Mouse (Mus musculus) right cerebral cortex, postnatal 25 days (tissue): Measurements from ENCODE around the gene Rac3.
"Not testable (repeated sequence)": the region's sequence is repeated elsewhere in the genome, so short reads cannot be mapped to it uniquely, and the experiment has no call there.

ENCODE experiments used
- DNase-seq: peaks from one replicate; pipeline ENCODE4 v3.0.0; 2022

Rac3 gene

DNA sequence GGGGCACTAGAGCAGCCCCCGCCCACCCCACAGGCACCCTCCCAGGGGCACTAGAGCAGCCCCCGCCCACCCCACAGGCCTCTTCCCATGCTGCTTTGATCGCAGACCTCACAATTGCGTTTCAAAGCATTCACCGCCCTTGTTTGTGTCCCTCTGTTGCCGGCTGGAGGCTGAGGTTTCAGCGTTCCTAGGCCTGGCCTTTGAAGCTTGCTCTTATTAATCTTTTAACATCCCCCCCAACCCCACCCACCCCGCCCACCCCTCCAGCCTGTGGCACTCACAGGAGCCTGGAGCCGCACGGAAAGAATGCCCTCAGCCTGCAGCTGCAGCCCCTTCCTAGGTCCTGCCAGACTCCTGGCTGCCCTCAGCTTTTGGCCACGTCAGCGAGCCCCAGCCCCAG lies 14.0 kb upstream of the Rac3 start:
- no peak for DNase-seq

GRCm38 (mm10) chr11:120707969-120708368 lies 13.3 kb upstream of the Rac3 start:
- DNase-seq = no peak

GRCm38 (mm10) chr11:120709551-120709950 lies 11.7 kb upstream of the Rac3 start:
- no peak for DNase-seq

DNA sequence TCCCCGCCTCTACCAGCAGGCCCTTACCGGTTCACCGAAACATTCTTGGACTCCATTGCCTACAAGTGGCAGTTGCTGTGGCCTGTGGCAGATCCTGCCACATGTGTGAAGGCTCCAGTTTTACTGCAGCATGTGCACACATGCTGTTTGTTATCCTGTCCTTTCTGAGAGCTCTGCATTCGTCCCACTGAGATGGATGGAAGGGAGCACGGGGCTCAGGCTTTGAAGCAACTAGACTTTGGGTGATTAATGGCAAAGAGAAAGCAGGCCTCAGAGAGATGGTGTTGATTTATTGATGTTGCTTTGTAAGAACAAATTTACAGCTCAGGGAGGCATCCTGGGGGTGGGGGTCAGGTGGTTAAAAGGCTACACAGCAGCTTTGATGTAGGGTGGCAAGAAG lies 10.6 kb upstream of the Rac3 start:
- no peak for DNase-seq

DNA sequence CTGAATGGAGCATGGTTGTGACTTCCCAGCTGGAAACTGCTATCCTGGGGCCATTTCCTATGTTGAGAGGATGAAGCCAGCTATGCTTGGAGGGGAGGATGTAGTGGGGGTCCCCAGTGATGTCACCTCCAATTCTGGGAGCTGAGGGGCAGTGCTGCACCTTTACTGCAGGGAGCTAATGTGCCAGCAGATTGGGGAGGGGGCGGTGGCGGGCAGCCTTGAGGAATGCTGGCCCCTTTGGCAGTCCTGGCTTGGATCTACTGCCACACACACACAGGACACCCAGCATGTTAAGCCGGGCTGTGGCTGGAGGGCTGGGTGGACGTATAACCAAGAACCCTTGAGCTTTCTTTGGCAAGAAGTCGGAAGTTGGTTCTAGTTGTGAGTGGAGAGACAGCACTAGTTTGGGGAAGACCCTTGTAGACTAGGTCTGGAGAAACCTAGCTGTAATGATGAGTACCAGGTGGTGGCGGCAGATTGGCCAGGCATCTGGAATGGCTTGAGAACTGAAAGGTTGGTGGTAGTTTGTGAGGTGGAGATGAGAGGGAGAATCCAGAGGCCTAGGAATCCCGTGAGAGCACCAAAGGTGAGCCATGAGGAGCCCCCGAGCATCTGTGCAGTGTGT lies 9.2 kb upstream of the Rac3 start:
- DNase-seq = no peak

DNA sequence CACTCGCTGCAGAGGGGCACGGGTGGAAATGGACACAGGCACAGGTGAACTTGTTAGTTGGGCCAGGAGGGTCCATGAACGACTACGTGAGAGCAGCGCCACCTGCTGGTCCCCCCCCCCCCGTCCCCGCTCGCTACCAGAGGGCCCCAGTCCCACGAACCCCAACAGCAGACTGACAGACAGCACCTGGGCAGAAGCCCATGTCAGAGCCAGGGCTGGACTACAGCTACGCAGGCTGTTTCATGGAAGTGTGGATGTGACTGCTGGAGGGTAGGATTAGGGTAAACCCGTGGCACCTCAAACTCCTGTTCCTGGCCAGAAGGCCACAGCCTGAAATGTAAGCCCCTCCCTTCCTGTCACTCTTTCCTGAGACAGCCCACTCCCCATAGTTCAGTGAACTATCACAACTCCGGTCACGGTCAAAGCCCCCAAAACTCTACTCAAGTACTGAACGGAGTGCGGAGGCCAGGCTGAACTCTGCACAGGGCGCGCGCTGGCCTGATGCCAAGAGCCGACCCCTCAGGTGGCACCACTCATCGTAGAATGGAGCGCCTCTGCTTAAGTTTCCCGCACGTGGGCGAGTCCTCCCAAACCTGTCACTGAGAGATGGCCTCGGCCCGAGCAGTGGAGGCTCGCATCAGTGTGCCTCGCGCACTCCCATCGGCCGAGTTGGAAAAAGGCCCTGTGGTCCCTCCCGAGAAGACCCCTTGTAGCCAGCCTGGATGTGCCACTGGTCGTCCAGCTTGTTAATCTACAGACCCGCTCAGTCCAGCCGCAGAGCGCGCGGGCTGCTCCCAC lies 8.3 kb upstream of the Rac3 start:
- DNase-seq = no peak

GRCm38 (mm10) chr11:120713580-120714518 lies 7.4 kb upstream of the Rac3 start, which contains the start of the genes Cenpx and Lrrc45:
TSS of gene Cenpx (minus strand) at chr11:120713738.
TSS of gene Lrrc45 (plus strand) at chr11:120713925.
- DNase-seq = peak; percentile 98

- DNase-seq = no peak
These were observed 6.7 kb upstream of the Rac3 start for GRCm38 (mm10) chr11:120714546-120714945.

- no peak for DNase-seq
These were observed 6.1 kb upstream of the Rac3 start for GRCm38 (mm10) chr11:120715131-120715530.

DNA sequence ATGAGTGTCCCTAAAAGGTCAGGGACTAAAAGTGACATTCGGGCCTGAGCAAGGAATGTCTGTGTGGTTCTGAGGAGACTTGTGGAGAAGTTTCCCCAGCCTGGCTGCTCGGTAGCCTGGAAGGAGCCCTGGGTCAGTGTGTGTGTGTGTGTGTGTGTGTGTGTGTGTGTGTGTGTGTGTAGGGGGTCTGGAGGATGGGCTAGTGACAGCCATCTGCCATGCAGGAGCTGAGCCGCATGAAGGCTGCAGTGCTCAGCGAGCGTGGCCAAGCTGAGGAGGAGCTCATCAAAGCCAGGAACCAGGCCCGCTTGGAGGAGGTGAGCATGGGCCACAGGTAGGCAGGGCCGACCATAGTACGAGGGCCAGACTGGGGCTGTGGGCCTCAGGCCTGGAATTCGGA lies 2.0 kb upstream of the Rac3 start:
- no peak for DNase-seq

- DNase-seq = no peak
These were observed 1.4 kb upstream of the Rac3 start for GRCm38 (mm10) chr11:120719841-120720376.

- peak; percentile 85 for DNase-seq
These were observed 820 bp upstream of the Rac3 start for GRCm38 (mm10) chr11:120720450-120720849.

DNA sequence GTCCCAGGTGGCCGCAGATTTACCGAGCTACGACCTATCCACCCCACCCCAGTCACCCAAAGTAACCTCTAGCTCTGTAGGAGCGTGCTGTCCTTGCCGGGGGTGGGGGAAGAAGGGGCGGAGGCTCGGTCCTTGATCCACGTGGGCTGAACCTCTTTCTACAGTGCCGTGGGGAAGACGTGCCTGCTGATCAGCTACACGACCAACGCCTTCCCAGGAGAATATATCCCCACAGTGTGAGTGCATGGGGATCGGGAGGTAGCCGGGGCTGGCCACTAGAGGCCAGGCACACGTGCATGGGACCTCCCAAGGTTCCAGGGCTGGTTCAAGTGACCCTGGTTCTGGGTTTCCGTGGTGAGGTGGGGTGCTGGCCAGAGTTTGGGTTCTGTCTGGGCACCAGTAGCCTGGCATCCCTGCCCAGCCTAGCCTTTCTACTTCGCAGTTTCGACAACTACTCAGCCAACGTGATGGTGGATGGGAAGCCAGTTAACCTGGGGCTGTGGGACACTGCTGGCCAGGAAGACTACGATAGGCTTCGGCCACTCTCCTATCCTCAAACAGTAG lies 879 bp downstream of the Rac3 start:
- DNase-seq = no peak

GRCm38 (mm10) chr11:120722761-120723382 lies 1.6 kb downstream of the Rac3 start:
- no peak for DNase-seq

GRCm38 (mm10) chr11:120723509-120723908 lies 2.2 kb downstream of the Rac3 start:
- DNase-seq = no peak

DNA sequence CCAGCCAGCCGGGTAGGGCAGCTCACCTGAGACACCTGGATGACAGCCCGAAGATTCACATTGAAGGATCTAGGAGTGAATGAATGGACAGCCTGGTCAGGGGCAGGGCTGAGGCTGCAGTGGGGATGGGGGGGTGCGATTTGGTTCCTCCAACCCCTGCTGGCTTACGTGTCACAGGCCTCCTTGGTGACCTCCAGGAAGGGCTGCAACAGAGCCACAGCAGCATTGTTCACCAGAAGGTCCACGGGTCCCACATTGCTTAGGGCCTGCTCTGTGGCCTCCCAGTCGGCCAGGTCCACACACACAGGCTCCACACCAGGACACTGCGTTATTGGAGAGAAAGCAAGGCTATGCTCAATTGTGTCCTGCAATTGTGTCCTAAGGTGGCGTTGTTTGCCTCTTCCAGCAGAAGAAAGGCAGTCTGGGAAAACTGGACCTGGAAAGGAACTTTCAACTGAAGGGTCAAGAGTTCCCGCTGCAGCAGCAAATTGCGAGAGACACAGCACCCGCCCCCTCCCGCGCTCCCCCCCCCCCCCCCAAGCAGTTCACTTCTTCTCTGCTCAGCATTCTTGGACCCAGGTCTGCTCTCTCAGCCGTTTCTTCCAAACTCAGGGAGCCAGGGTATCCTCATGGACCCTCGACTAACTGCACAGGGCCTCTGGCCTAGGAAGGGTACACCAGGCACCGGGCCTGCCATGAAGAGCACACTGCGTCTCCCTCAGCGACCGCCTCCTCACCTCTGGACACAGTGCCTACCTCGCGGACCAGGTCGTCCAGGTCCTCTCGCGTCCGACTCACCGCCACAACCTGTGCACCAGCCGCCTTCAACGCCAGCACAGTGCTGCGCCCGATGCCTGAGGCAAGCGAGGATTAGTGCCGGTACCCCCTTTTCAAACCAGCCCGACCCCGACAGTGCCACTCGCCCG lies 5.2 kb downstream of the Rac3 start:
- no peak for DNase-seq

GRCm38 (mm10) chr11:120727169-120727527 lies 5.9 kb downstream of the Rac3 start, which contains the start of gene Dcxr:
TSS of gene Dcxr (minus strand) at chr11:120727281.
- peak; percentile 57 for DNase-seq

DNA sequence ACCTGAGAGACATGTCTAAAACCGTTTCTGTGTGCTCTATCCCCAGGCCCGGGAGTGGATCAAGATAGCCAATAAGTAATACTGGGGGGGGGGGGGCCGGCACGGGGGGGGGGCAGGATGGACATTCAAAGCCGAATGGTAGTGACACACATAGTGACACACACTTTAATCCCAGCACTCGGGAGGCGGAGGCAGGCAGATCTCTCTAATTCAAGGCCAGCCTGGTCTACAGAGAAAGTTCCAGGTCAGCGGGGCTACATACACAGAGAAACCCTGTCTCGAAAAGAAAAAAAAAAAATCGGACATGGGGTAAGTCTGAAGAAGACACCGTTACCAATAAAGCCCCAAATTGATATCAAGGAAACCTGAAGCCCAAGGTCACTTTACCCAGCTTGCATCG lies 6.3 kb downstream of the Rac3 start:
- DNase-seq = no peak

- DNase-seq = no peak
These were observed 7.4 kb downstream of the Rac3 start for GRCm38 (mm10) chr11:120728530-120729240.

GRCm38 (mm10) chr11:120729432-120730050 lies 8.3 kb downstream of the Rac3 start:
- not testable (repeated sequence) for DNase-seq
